Mouse (Mus musculus): ENCODE results near the gene Pak7. TPM values are rescaled to one million over a fixed set of nuclear protein-coding genes. Genes with fewer than 3 reads are reported as not detected.

Gene Pak7
- polyA plus RNA-seq, 1 experiment from 2014 or later: 27.9 TPM

- Histone ChIP-seq H3K36me3 (no peaks in the 10 kb centered on the region), H3K27me3 (no peaks in the 10 kb centered on the region), H3K4me2 (no peak overlapping the region), H3K9me3 (no peaks in the 10 kb centered on the region), H3K9ac (no peak overlapping the region), H3K27ac (replicated peaks) (no peak overlapping the region), H3K4me3 (no peak overlapping the region), H3K4me1 (replicated peaks) (no peaks in the 10 kb centered on the region; the same call in 1 of the 2 replicates)
- peak; percentile 14; the same call in 1 of the 2 replicates for ATAC-seq (ENCODE audit: low FRiP score, low read depth)
- WGBS: 34% methylated on average over 4 of the region's 4 CpGs
Measured at GRCm38 (mm10) chr2:136149530-136149929, 238.2 kb downstream of the Pak7 start.

- Histone ChIP-seq H3K36me3 (no peaks in the 10 kb centered on the region), H3K27ac (replicated peaks) (peak overlapping the region; percentile 65), H3K4me1 (replicated peaks) (no peaks in the 10 kb centered on the region; the same call in 1 of the 2 replicates), H3K4me2 (peak overlapping the region; percentile 39), H3K9ac (no peak overlapping the region), H3K9me3 (no peaks in the 10 kb centered on the region), H3K27me3 (no peaks in the 10 kb centered on the region), H3K4me3 (no peak overlapping the region)
- ATAC-seq (ENCODE audit: low FRiP score, low read depth): peak; percentile 91
- 3% methylated on average over 6 of the region's 6 CpGs for WGBS
Measured at GRCm38 (mm10) chr2:136148999-136149398, 238.8 kb downstream of the Pak7 start.

- 70% methylated on average over 2 of the region's 2 CpGs for WGBS
- Histone ChIP-seq H3K36me3 (no peaks in the 10 kb centered on the region), H3K4me1 (replicated peaks) (no peaks in the 10 kb centered on the region), H3K4me3 (no peak overlapping the region), H3K4me2 (no peak overlapping the region), H3K27ac (replicated peaks) (no peak overlapping the region), H3K9me3 (no peaks in the 10 kb centered on the region), H3K27me3 (no peaks in the 10 kb centered on the region), H3K9ac (no peak overlapping the region)
- no peak for ATAC-seq (ENCODE audit: low FRiP score, low read depth)
Measured at GRCm38 (mm10) chr2:136140807-136141206, 247.0 kb downstream of the Pak7 start.

- no peak overlapping the region for H3K27ac ChIP-seq (replicated peaks)
- ATAC-seq (ENCODE audit: low FRiP score, low read depth): peak; percentile 62; the same call in 1 of the 2 replicates
Measured at GRCm38 (mm10) chr2:136139159-136140069, 248.4 kb downstream of the Pak7 start.

GRCm38 (mm10) chr2:136138451-136138850 is 249.3 kb downstream of the Pak7 start:
- no peaks in the 10 kb centered on the region for H3K4me1 ChIP-seq (replicated peaks)
- H3K36me3 ChIP-seq: no peaks in the 10 kb centered on the region
- 0 out of 2 replicates have a peak, but pooled peaks have one; percentile 5 for ATAC-seq (ENCODE audit: low FRiP score, low read depth)
- H3K27me3 ChIP-seq: no peaks in the 10 kb centered on the region
- no peak overlapping the region for H3K9ac ChIP-seq
- H3K4me3 ChIP-seq: no peak overlapping the region
- H3K9me3 ChIP-seq: no peaks in the 10 kb centered on the region
- no peak overlapping the region for H3K4me2 ChIP-seq
- H3K27ac ChIP-seq (replicated peaks): peak overlapping the region; percentile 45; the same call in 1 of the 2 replicates

More at GRCm38 (mm10) chr2:136139159-136140069, 248.4 kb downstream of the Pak7 start:
- Histone ChIP-seq H3K4me3 (no peak overlapping the region), H3K4me1 (replicated peaks) (no peaks in the 10 kb centered on the region), H3K27me3 (no peaks in the 10 kb centered on the region), H3K36me3 (no peaks in the 10 kb centered on the region), H3K4me2 (no peak overlapping the region), H3K9me3 (no peaks in the 10 kb centered on the region), H3K9ac (no peak overlapping the region)
- 58% methylated on average over 4 of the region's 4 CpGs for WGBS

GRCm38 (mm10) chr2:136121867-136122266 is 265.9 kb downstream of the Pak7 start:
- H3K27me3 ChIP-seq: no peaks in the 10 kb centered on the region
- peak overlapping the region; percentile 5; the same call in 1 of the 2 replicates for H3K4me2 ChIP-seq
- no peak overlapping the region for H3K4me3 ChIP-seq
- H3K27ac ChIP-seq (replicated peaks): peak overlapping the region; percentile 72
- no peak overlapping the region for H3K9ac ChIP-seq
- ATAC-seq (ENCODE audit: low FRiP score, low read depth): peak; percentile 89
- H3K36me3 ChIP-seq: no peaks in the 10 kb centered on the region
- peaks cover 13% of the 10 kb centered on the region for H3K4me1 ChIP-seq (replicated peaks)
- no peaks in the 10 kb centered on the region for H3K9me3 ChIP-seq
- 16% methylated on average over 6 of the region's 6 CpGs for WGBS

GRCm38 (mm10) chr2:136118006-136118405 is 269.8 kb downstream of the Pak7 start:
- Histone ChIP-seq H3K27ac (replicated peaks) (no peak overlapping the region), H3K36me3 (no peaks in the 10 kb centered on the region), H3K9ac (no peak overlapping the region), H3K27me3 (no peaks in the 10 kb centered on the region), H3K4me1 (replicated peaks) (peaks cover 19% of the 10 kb centered on the region), H3K4me3 (no peak overlapping the region), H3K4me2 (no peak overlapping the region), H3K9me3 (no peaks in the 10 kb centered on the region)
- WGBS: 88% methylated on average over 2 of the region's 2 CpGs
- no peak for ATAC-seq (ENCODE audit: low FRiP score, low read depth)

- ATAC-seq (ENCODE audit: low FRiP score, low read depth): no peak
- WGBS: 55% methylated on average over 6 of the region's 6 CpGs
- H3K4me1 ChIP-seq (replicated peaks): peaks cover 33% of the 10 kb centered on the region
- H3K9ac ChIP-seq: no peak overlapping the region
- H3K9me3 ChIP-seq: no peaks in the 10 kb centered on the region
- H3K4me3 ChIP-seq: no peak overlapping the region
- peak overlapping the region; percentile 46; the same call in 1 of the 2 replicates for H3K27ac ChIP-seq (replicated peaks)
- no peak overlapping the region for H3K4me2 ChIP-seq
- no peaks in the 10 kb centered on the region for H3K36me3 ChIP-seq
- no peaks in the 10 kb centered on the region for H3K27me3 ChIP-seq
Measured at GRCm38 (mm10) chr2:136113374-136113773, 274.4 kb downstream of the Pak7 start.

GRCm38 (mm10) chr2:136109038-136109363 is 278.8 kb downstream of the Pak7 start:
- Histone ChIP-seq H3K27ac (replicated peaks) (peak overlapping the region; percentile 93), H3K4me3 (no peak overlapping the region), H3K4me1 (replicated peaks) (peaks cover 47% of the 10 kb centered on the region), H3K9ac (peak overlapping the region; percentile 9; the same call in 1 of the 2 replicates), H3K36me3 (no peaks in the 10 kb centered on the region), H3K4me2 (peak overlapping the region; percentile 30), H3K27me3 (no peaks in the 10 kb centered on the region), H3K9me3 (no peaks in the 10 kb centered on the region)
- ATAC-seq (ENCODE audit: low FRiP score, low read depth): peak; percentile 17; the same call in 1 of the 2 replicates
- 0% methylated on average over 2 of the region's 2 CpGs for WGBS

- Histone ChIP-seq H3K36me3 (no peaks in the 10 kb centered on the region), H3K27me3 (no peaks in the 10 kb centered on the region), H3K4me3 (no peak overlapping the region), H3K4me2 (peak overlapping the region; percentile 30), H3K9me3 (no peaks in the 10 kb centered on the region), H3K27ac (replicated peaks) (peak overlapping the region; percentile 93), H3K4me1 (replicated peaks) (peaks cover 42% of the 10 kb centered on the region), H3K9ac (peak overlapping the region; percentile 9; the same call in 1 of the 2 replicates)
- 4% methylated on average over 6 of the region's 6 CpGs for WGBS
- peak; percentile 89 for ATAC-seq (ENCODE audit: low FRiP score, low read depth)
Measured at GRCm38 (mm10) chr2:136108124-136109037, 279.4 kb downstream of the Pak7 start.

- Histone ChIP-seq H3K27me3 (no peaks in the 10 kb centered on the region), H3K9ac (no peak overlapping the region), H3K9me3 (no peaks in the 10 kb centered on the region), H3K4me3 (no peak overlapping the region), H3K4me2 (peak overlapping the region; percentile 17; the same call in 1 of the 2 replicates), H3K36me3 (no peaks in the 10 kb centered on the region), H3K27ac (replicated peaks) (peak overlapping the region; percentile 93), H3K4me1 (replicated peaks) (peaks cover 41% of the 10 kb centered on the region)
- ATAC-seq (ENCODE audit: low FRiP score, low read depth): peak; percentile 72
Measured at GRCm38 (mm10) chr2:136107597-136107996, 280.2 kb downstream of the Pak7 start.

Data from hindbrain, embryonic 15.5 days (tissue).